Mouse (Mus musculus) induced T-regulatory cell, adult 2 months (primary cell): ENCODE data around the gene Ak3.
A peak's percentile ranks its signal among the peaks of the same experiment; 100 is the strongest.
"Not testable (repeated sequence)": the region's sequence is repeated elsewhere in the genome, so short reads cannot be mapped to it uniquely, and the experiment has no call there.

ENCODE experiments used
- DNase-seq: peaks from one replicate; pipeline ENCODE4 v3.0.0-alpha.2; 2012; ENCODE audit warnings: low read depth

Gene Ak3

GRCm38 (mm10) chr19:29044353-29044768, 3.4 kb downstream of the Ak3 start:
- DNase-seq, result no peak

GRCm38 (mm10) chr19:29042647-29043046, 5.1 kb downstream of the Ak3 start:
- no peak for DNase-seq

- DNase-seq, result no peak
Observed at GRCm38 (mm10) chr19:29042143-29042542, 5.6 kb downstream of the Ak3 start.

- DNase-seq, result no peak
Observed at GRCm38 (mm10) chr19:29040206-29040605, 7.6 kb downstream of the Ak3 start.

GRCm38 (mm10) chr19:29039334-29039733, 8.4 kb downstream of the Ak3 start:
- no peak for DNase-seq

- no peak for DNase-seq
Observed at GRCm38 (mm10) chr19:29037541-29037940, 10.2 kb downstream of the Ak3 start.

GRCm38 (mm10) chr19:29037026-29037425, 10.7 kb downstream of the Ak3 start:
- no peak for DNase-seq

GRCm38 (mm10) chr19:29032662-29033061, 15.1 kb downstream of the Ak3 start:
- DNase-seq, result no peak

- no peak for DNase-seq
Observed at GRCm38 (mm10) chr19:29031788-29032187, 16.0 kb downstream of the Ak3 start.

GRCm38 (mm10) chr19:29024391-29024947, 23.3 kb downstream of the Ak3 start:
- DNase-seq, result no peak

- no peak for DNase-seq
Observed at GRCm38 (mm10) chr19:29021754-29022345, 25.9 kb downstream of the Ak3 start.

GRCm38 (mm10) chr19:29019647-29020046, 28.1 kb downstream of the Ak3 start:
- peak; percentile 21 for DNase-seq

- DNase-seq, result no peak
Observed at GRCm38 (mm10) chr19:29016786-29017185, 31.0 kb downstream of the Ak3 start.

- no peak for DNase-seq
Observed at GRCm38 (mm10) chr19:29016204-29016765, 31.5 kb downstream of the Ak3 start.

GRCm38 (mm10) chr19:29015410-29016203, 32.2 kb downstream of the Ak3 start:
- no peak for DNase-seq

- no peak for DNase-seq
Observed at GRCm38 (mm10) chr19:29014466-29015055, 33.2 kb downstream of the Ak3 start.

- no peak for DNase-seq
Observed at GRCm38 (mm10) chr19:29011355-29011990, 36.3 kb downstream of the Ak3 start.

GRCm38 (mm10) chr19:29009046-29009445, 38.7 kb downstream of the Ak3 start:
- no peak for DNase-seq

GRCm38 (mm10) chr19:29008069-29008706, 39.6 kb downstream of the Ak3 start:
- no peak for DNase-seq

GRCm38 (mm10) chr19:29000321-29000720, 47.4 kb downstream of the Ak3 start:
- DNase-seq, result not testable (repeated sequence)

- DNase-seq, result no peak
Observed at GRCm38 (mm10) chr19:28997976-28998630, 49.7 kb downstream of the Ak3 start.
